Mouse (Mus musculus): ENCODE data around the gene Arhgef28. TPM values are rescaled to one million over a fixed set of nuclear protein-coding genes. Genes with fewer than 3 reads are reported as not detected.

Gene Arhgef28
- polyA plus RNA-seq, 2 experiments, result 0.11 to 0.52 TPM

- H3K27ac ChIP-seq, result no peak overlapping the region
- DNase-seq (ENCODE audit: low read depth in 3 of 3, low spot score in 3 of 3), result no peak
- 69% methylated on average over 5 of the region's 5 CpGs for WGBS (ENCODE audit: insufficient replicate concordance)
- ATAC-seq (ENCODE audit: insufficient read depth), result no peak
- H3K4me1 ChIP-seq (replicated peaks; ENCODE audit: control insufficient read depth in 2 of 2, insufficient read depth in 2 of 2, low read length in 1 of 2), result peaks cover 0 to 2% of the 10 kb centered on the region in 2 experiments; a peak in 2 of 4 replicates
- TF ChIP-seq EP300 (IDR thresholded peaks at IDR 0.05; ENCODE audit: low read depth), result no peak
- no peak for TF ChIP-seq CTCF (IDR thresholded peaks at IDR 0.05; ENCODE audit: low read depth)
- H3K4me3 ChIP-seq (ENCODE audit: insufficient read depth in 1 of 2, low read depth in 2 of 2, low read length in 2 of 2), result no peak overlapping the region
- no peaks in the 10 kb centered on the region for H3K9me3 ChIP-seq (ENCODE audit: control insufficient read depth, low read length)
- no peaks in the 10 kb centered on the region for H3K27me3 ChIP-seq (ENCODE audit: control insufficient read depth, insufficient read depth, low read length)
- no peak overlapping the region for H3K4me2 ChIP-seq (ENCODE audit: low read depth)
- H3K9ac ChIP-seq (replicated peaks), result no peak overlapping the region
- no peaks in the 10 kb centered on the region for H3K36me3 ChIP-seq (replicated peaks; ENCODE audit: control insufficient read depth, insufficient read depth, low read depth)
Observed at GRCm38 (mm10) chr13:98002598-98002997, 203.6 kb downstream of the Arhgef28 start.

- no peaks in the 10 kb centered on the region for H3K27me3 ChIP-seq (ENCODE audit: control insufficient read depth, insufficient read depth, low read length)
- ATAC-seq (ENCODE audit: insufficient read depth), result no peak
- WGBS (ENCODE audit: insufficient replicate concordance), result 9% methylated on average over 2 of the region's 2 CpGs
- no peak for DNase-seq (ENCODE audit: low read depth in 3 of 3, low spot score in 3 of 3)
- no peaks in the 10 kb centered on the region for H3K36me3 ChIP-seq (replicated peaks; ENCODE audit: control insufficient read depth, insufficient read depth, low read depth)
- no peaks in the 10 kb centered on the region for H3K9me3 ChIP-seq (ENCODE audit: control insufficient read depth, low read length)
- no peak overlapping the region for H3K4me2 ChIP-seq (ENCODE audit: low read depth)
- TF ChIP-seq CTCF (IDR thresholded peaks at IDR 0.05; ENCODE audit: low read depth), result no peak
- TF ChIP-seq EP300 (IDR thresholded peaks at IDR 0.05; ENCODE audit: low read depth), result no peak
- H3K4me3 ChIP-seq (ENCODE audit: insufficient read depth in 1 of 2, low read depth in 2 of 2, low read length in 2 of 2), result no peak overlapping the region
- no peak overlapping the region for H3K27ac ChIP-seq
- H3K4me1 ChIP-seq (replicated peaks; ENCODE audit: control insufficient read depth in 2 of 2, insufficient read depth in 2 of 2, low read length in 1 of 2), result peaks cover 0 to 2% of the 10 kb centered on the region in 2 experiments; a peak in 2 of 4 replicates
- no peak overlapping the region for H3K9ac ChIP-seq (replicated peaks)
Observed at GRCm38 (mm10) chr13:98002121-98002520, 204.1 kb downstream of the Arhgef28 start.

- TF ChIP-seq EP300 (IDR thresholded peaks at IDR 0.05; ENCODE audit: low read depth) (no peak), CTCF (IDR thresholded peaks at IDR 0.05; ENCODE audit: low read depth) (no peak)
- no peak for ATAC-seq (ENCODE audit: insufficient read depth)
- Histone ChIP-seq H3K4me3 (ENCODE audit: insufficient read depth in 1 of 2, low read depth in 2 of 2, low read length in 2 of 2) (no peak overlapping the region), H3K27ac (no peak overlapping the region), H3K4me2 (ENCODE audit: low read depth) (no peak overlapping the region), H3K9me3 (ENCODE audit: control insufficient read depth, low read length) (no peaks in the 10 kb centered on the region), H3K4me1 (replicated peaks; ENCODE audit: control insufficient read depth in 2 of 2, insufficient read depth in 2 of 2, low read length in 1 of 2) (peaks cover 0 to 2% of the 10 kb centered on the region in 2 experiments; a peak in 2 of 4 replicates), H3K9ac (replicated peaks) (no peak overlapping the region), H3K36me3 (replicated peaks; ENCODE audit: control insufficient read depth, insufficient read depth, low read depth) (no peaks in the 10 kb centered on the region), H3K27me3 (ENCODE audit: control insufficient read depth, insufficient read depth, low read length) (no peaks in the 10 kb centered on the region)
- DNase-seq (ENCODE audit: low read depth in 3 of 3, low spot score in 3 of 3), result no peak
- 71% methylated on average over 11 of the region's 11 CpGs for WGBS (ENCODE audit: insufficient replicate concordance)
Observed at GRCm38 (mm10) chr13:98001719-98002118, 204.5 kb downstream of the Arhgef28 start.

- H3K27me3 ChIP-seq (ENCODE audit: control insufficient read depth, insufficient read depth, low read length), result no peaks in the 10 kb centered on the region
- ATAC-seq (ENCODE audit: insufficient read depth) (no peak), DNase-seq (ENCODE audit: low read depth in 3 of 3, low spot score in 3 of 3) (no peak)
- H3K4me2 ChIP-seq (ENCODE audit: low read depth), result no peak overlapping the region
- no peak overlapping the region for H3K9ac ChIP-seq (replicated peaks)
- no peaks in the 10 kb centered on the region for H3K9me3 ChIP-seq (ENCODE audit: control insufficient read depth, low read length)
- WGBS (ENCODE audit: insufficient replicate concordance), result 68% methylated on average over 9 of the region's 9 CpGs
- no peak overlapping the region for H3K4me3 ChIP-seq (ENCODE audit: insufficient read depth in 1 of 2, low read depth in 2 of 2, low read length in 2 of 2)
- no peak overlapping the region for H3K27ac ChIP-seq
- no peak for TF ChIP-seq EP300 (IDR thresholded peaks at IDR 0.05; ENCODE audit: low read depth)
- TF ChIP-seq CTCF (IDR thresholded peaks at IDR 0.05; ENCODE audit: low read depth), result no peak
- H3K4me1 ChIP-seq (replicated peaks; ENCODE audit: control insufficient read depth in 2 of 2, insufficient read depth in 2 of 2, low read length in 1 of 2), result peaks cover 0 to 2% of the 10 kb centered on the region in 2 experiments; a peak in 2 of 4 replicates
- H3K36me3 ChIP-seq (replicated peaks; ENCODE audit: control insufficient read depth, insufficient read depth, low read depth), result no peaks in the 10 kb centered on the region
Observed at GRCm38 (mm10) chr13:98000841-98001240, 205.4 kb downstream of the Arhgef28 start.

GRCm38 (mm10) chr13:97999130-97999529, 207.1 kb downstream of the Arhgef28 start:
- ATAC-seq (ENCODE audit: insufficient read depth), result no peak
- H3K36me3 ChIP-seq (replicated peaks; ENCODE audit: control insufficient read depth, insufficient read depth, low read depth), result no peaks in the 10 kb centered on the region

More at GRCm38 (mm10) chr13:97999130-97999529, 207.1 kb downstream of the Arhgef28 start:
- H3K4me2 ChIP-seq (ENCODE audit: low read depth), result no peak overlapping the region
- H3K9ac ChIP-seq (replicated peaks), result no peak overlapping the region
- H3K4me1 ChIP-seq (replicated peaks; ENCODE audit: control insufficient read depth in 2 of 2, insufficient read depth in 2 of 2, low read length in 1 of 2), result peaks cover 0 to 2% of the 10 kb centered on the region in 2 experiments; a peak in 2 of 4 replicates
- TF ChIP-seq CTCF (IDR thresholded peaks at IDR 0.05; ENCODE audit: low read depth), result no peak
- DNase-seq (ENCODE audit: low read depth in 3 of 3, low spot score in 3 of 3), result no peak
- no peak overlapping the region for H3K4me3 ChIP-seq (ENCODE audit: insufficient read depth in 1 of 2, low read depth in 2 of 2, low read length in 2 of 2)
- WGBS (ENCODE audit: insufficient replicate concordance), result 76% methylated on average over 8 of the region's 8 CpGs
- no peaks in the 10 kb centered on the region for H3K27me3 ChIP-seq (ENCODE audit: control insufficient read depth, insufficient read depth, low read length)
- H3K27ac ChIP-seq, result no peak overlapping the region
- no peaks in the 10 kb centered on the region for H3K9me3 ChIP-seq (ENCODE audit: control insufficient read depth, low read length)

All from liver, embryonic 14.5 days (tissue).